Mouse (Mus musculus): ENCODE data around the gene Vmn2r83. TPM values are rescaled to one million over a fixed set of nuclear protein-coding genes. Genes with fewer than 3 reads are reported as not detected.

The Vmn2r83 gene
- total and polyA plus RNA-seq, 2 experiments: not detected

DNA sequence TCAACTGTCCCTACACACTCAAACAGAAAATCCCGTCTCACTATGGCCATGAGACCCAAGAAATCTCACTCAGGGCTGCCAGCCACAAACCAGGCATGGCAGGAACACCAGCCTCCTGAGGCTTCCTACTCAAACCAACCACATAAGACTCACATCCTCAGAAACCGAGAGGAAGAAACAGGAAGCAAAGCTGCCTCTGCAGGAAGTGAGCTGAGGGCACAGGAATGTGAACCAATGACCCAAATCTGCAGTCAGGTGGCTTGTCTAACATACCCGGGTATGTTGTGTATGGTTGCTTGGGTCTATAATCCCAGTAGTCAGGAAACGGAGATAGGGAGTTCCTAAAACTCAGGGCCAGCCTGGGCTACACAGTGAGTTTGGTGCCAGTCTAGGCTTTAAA, 70.3 kb downstream of the Vmn2r83 start:
- DNase-seq (ENCODE audit: extremely low read depth, low read depth, low spot score): no peak
- 59% methylated on average over 4 of the region's 4 CpGs for WGBS
- no peaks in the 10 kb centered on the region for H3K36me3 ChIP-seq (ENCODE audit: control insufficient read depth, insufficient read depth, low read length)
- TF ChIP-seq POLR2A (IDR thresholded peaks at IDR 0.05; ENCODE audit: extremely low read depth, insufficient read depth, low read length): no peak
- TF ChIP-seq CTCF (IDR thresholded peaks at IDR 0.05; ENCODE audit: low read depth, low read length): no peak
- no peaks in the 10 kb centered on the region for H3K4me1 ChIP-seq (ENCODE audit: control insufficient read depth, insufficient read depth, low read length)
- no peak overlapping the region for H3K27ac ChIP-seq (replicated peaks; ENCODE audit: insufficient read depth, low read depth, low read length)
- H3K9ac ChIP-seq (ENCODE audit: low read depth, low read length): no peak overlapping the region
- no peak overlapping the region for H3K4me3 ChIP-seq (ENCODE audit: insufficient read depth, low read depth, low read length)
- H3K27me3 ChIP-seq (ENCODE audit: control insufficient read depth, insufficient read depth, low read length): no peaks in the 10 kb centered on the region
- H3K79me2 ChIP-seq (ENCODE audit: control insufficient read depth, insufficient read depth, low read length): no peaks in the 10 kb centered on the region

GRCm38 (mm10) chr10:79539701-79540495, 71.4 kb downstream of the Vmn2r83 start:
- no peaks in the 10 kb centered on the region for H3K36me3 ChIP-seq (ENCODE audit: control insufficient read depth, insufficient read depth, low read length)
- H3K4me1 ChIP-seq (ENCODE audit: control insufficient read depth, insufficient read depth, low read length): no peaks in the 10 kb centered on the region
- H3K9ac ChIP-seq (ENCODE audit: low read depth, low read length): no peak overlapping the region
- no peaks in the 10 kb centered on the region for H3K27me3 ChIP-seq (ENCODE audit: control insufficient read depth, insufficient read depth, low read length)
- H3K4me3 ChIP-seq (ENCODE audit: insufficient read depth, low read depth, low read length): no peak overlapping the region
- H3K79me2 ChIP-seq (ENCODE audit: control insufficient read depth, insufficient read depth, low read length): no peaks in the 10 kb centered on the region
- H3K27ac ChIP-seq (replicated peaks; ENCODE audit: insufficient read depth, low read depth, low read length): no peak overlapping the region
- DNase-seq (ENCODE audit: extremely low read depth, low read depth, low spot score): no peak
- no peak for TF ChIP-seq CTCF (IDR thresholded peaks at IDR 0.05; ENCODE audit: low read depth, low read length)
- TF ChIP-seq POLR2A (IDR thresholded peaks at IDR 0.05; ENCODE audit: extremely low read depth, insufficient read depth, low read length): no peak
- 95% methylated on average over 16 of the region's 16 CpGs for WGBS

- Histone ChIP-seq H3K79me2 (ENCODE audit: control insufficient read depth, insufficient read depth, low read length) (no peaks in the 10 kb centered on the region), H3K4me1 (ENCODE audit: control insufficient read depth, insufficient read depth, low read length) (no peaks in the 10 kb centered on the region), H3K4me3 (ENCODE audit: insufficient read depth, low read depth, low read length) (no peak overlapping the region), H3K9ac (ENCODE audit: low read depth, low read length) (no peak overlapping the region), H3K36me3 (ENCODE audit: control insufficient read depth, insufficient read depth, low read length) (no peaks in the 10 kb centered on the region), H3K27ac (replicated peaks; ENCODE audit: insufficient read depth, low read depth, low read length) (no peak overlapping the region), H3K27me3 (ENCODE audit: control insufficient read depth, insufficient read depth, low read length) (no peaks in the 10 kb centered on the region)
- no peak for TF ChIP-seq CTCF (IDR thresholded peaks at IDR 0.05; ENCODE audit: low read depth, low read length)
- no peak for TF ChIP-seq POLR2A (IDR thresholded peaks at IDR 0.05; ENCODE audit: extremely low read depth, insufficient read depth, low read length)
- DNase-seq (ENCODE audit: extremely low read depth, low read depth, low spot score): no peak
- WGBS: 94% methylated on average over 11 of the region's 11 CpGs
These were observed 72.2 kb downstream of the Vmn2r83 start for GRCm38 (mm10) chr10:79540746-79541145.

DNA sequence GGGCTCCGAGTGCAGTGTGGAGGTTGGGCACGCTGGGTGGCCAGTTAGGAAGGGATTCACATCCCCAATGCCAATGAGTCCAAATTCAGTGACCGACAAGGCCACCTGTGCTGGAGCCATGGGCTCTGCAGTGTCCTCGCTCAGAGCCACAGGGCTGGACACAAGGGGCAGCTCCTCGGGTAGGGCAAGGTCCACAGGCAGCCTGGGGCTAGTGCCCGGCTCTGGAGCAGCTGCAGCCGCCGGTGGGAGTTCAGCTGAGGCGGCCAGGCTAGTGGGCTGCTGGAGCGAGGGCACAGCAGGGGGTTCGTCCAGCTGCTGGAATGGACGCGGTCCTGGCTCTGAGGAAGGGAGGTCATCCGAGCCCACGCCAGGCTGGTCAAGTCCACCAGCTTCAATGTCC, 73.0 kb downstream of the Vmn2r83 start:
- no peaks in the 10 kb centered on the region for H3K36me3 ChIP-seq (ENCODE audit: control insufficient read depth, insufficient read depth, low read length)
- DNase-seq (ENCODE audit: extremely low read depth, low read depth, low spot score): no peak
- H3K79me2 ChIP-seq (ENCODE audit: control insufficient read depth, insufficient read depth, low read length): no peaks in the 10 kb centered on the region
- no peak overlapping the region for H3K9ac ChIP-seq (ENCODE audit: low read depth, low read length)
- 88% methylated on average over 15 of the region's 15 CpGs for WGBS
- H3K4me1 ChIP-seq (ENCODE audit: control insufficient read depth, insufficient read depth, low read length): no peaks in the 10 kb centered on the region
- no peaks in the 10 kb centered on the region for H3K27me3 ChIP-seq (ENCODE audit: control insufficient read depth, insufficient read depth, low read length)
- TF ChIP-seq CTCF (IDR thresholded peaks at IDR 0.05; ENCODE audit: low read depth, low read length) (no peak), POLR2A (IDR thresholded peaks at IDR 0.05; ENCODE audit: extremely low read depth, insufficient read depth, low read length) (no peak)
- no peak overlapping the region for H3K27ac ChIP-seq (replicated peaks; ENCODE audit: insufficient read depth, low read depth, low read length)
- no peak overlapping the region for H3K4me3 ChIP-seq (ENCODE audit: insufficient read depth, low read depth, low read length)

- H3K36me3 ChIP-seq (ENCODE audit: control insufficient read depth, insufficient read depth, low read length): no peaks in the 10 kb centered on the region
- no peak overlapping the region for H3K27ac ChIP-seq (replicated peaks; ENCODE audit: insufficient read depth, low read depth, low read length)
- H3K79me2 ChIP-seq (ENCODE audit: control insufficient read depth, insufficient read depth, low read length): no peaks in the 10 kb centered on the region
- WGBS: 90% methylated on average over 11 of the region's 11 CpGs
- H3K4me3 ChIP-seq (ENCODE audit: insufficient read depth, low read depth, low read length): no peak overlapping the region
- no peaks in the 10 kb centered on the region for H3K27me3 ChIP-seq (ENCODE audit: control insufficient read depth, insufficient read depth, low read length)
- H3K4me1 ChIP-seq (ENCODE audit: control insufficient read depth, insufficient read depth, low read length): no peaks in the 10 kb centered on the region
- DNase-seq (ENCODE audit: extremely low read depth, low read depth, low spot score): no peak
- TF ChIP-seq POLR2A (IDR thresholded peaks at IDR 0.05; ENCODE audit: extremely low read depth, insufficient read depth, low read length): no peak
- no peak for TF ChIP-seq CTCF (IDR thresholded peaks at IDR 0.05; ENCODE audit: low read depth, low read length)
- H3K9ac ChIP-seq (ENCODE audit: low read depth, low read length): no peak overlapping the region
These were observed 73.6 kb downstream of the Vmn2r83 start for GRCm38 (mm10) chr10:79542171-79542570.

Other genes with a start within 250 kb of the Vmn2r83 start
- gene Vmn2r81, start 221.0 kb upstream of the Vmn2r83 start, total RNA-seq (2014; rRNA removed): not detected in 2 replicates
- gene Vmn2r81, start 221.0 kb upstream of the Vmn2r83 start, polyA plus RNA-seq (2012; rRNA removed): not detected in 2 replicates
- gene Vmn2r82, start 112.2 kb upstream of the Vmn2r83 start, total RNA-seq (2014; rRNA removed): not detected in 2 replicates
- gene Vmn2r82, start 112.2 kb upstream of the Vmn2r83 start, polyA plus RNA-seq (2012; rRNA removed): not detected in 2 replicates
- gene Plpp2, start 65.1 kb downstream of the Vmn2r83 start, total RNA-seq (2014; rRNA removed): 16.2 and 32.2 TPM in 2 replicates
- gene Plpp2, start 65.1 kb downstream of the Vmn2r83 start, polyA plus RNA-seq (2012; rRNA removed): 29.9 and 33.7 TPM in 2 replicates
- 5.9 and 8.2 TPM in 2 replicates for gene Mier2, start 86.5 kb downstream of the Vmn2r83 start, total RNA-seq (2014; rRNA removed)
- gene Mier2, start 86.5 kb downstream of the Vmn2r83 start, polyA plus RNA-seq (2012; rRNA removed): 22.2 and 35.3 TPM in 2 replicates
- not detected in 2 replicates for gene Theg, start 118.6 kb downstream of the Vmn2r83 start, total RNA-seq (2014; rRNA removed)
- gene Theg, start 118.6 kb downstream of the Vmn2r83 start, polyA plus RNA-seq (2012; rRNA removed): not detected in 2 replicates
- gene C2cd4c, start 145.3 kb downstream of the Vmn2r83 start, total RNA-seq (2014; rRNA removed): not detected in 2 replicates
- gene C2cd4c, start 145.3 kb downstream of the Vmn2r83 start, polyA plus RNA-seq (2012; rRNA removed): 0.06 and 0.10 TPM in 2 replicates
- gene Shc2, start 169.2 kb downstream of the Vmn2r83 start, total RNA-seq (2014; rRNA removed): 0.07 and 0.09 TPM in 2 replicates
- gene Shc2, start 169.2 kb downstream of the Vmn2r83 start, polyA plus RNA-seq (2012; rRNA removed): 0.07 and 0.10 TPM in 2 replicates
- not detected in 2 replicates for gene Odf3l2, start 177.0 kb downstream of the Vmn2r83 start, total RNA-seq (2014; rRNA removed)
- gene Odf3l2, start 177.0 kb downstream of the Vmn2r83 start, polyA plus RNA-seq (2012; rRNA removed): not detected in 2 replicates
- 0.60 TPM in 1 of 2 replicates, not detected in the other for gene Madcam1, start 195.8 kb downstream of the Vmn2r83 start, total RNA-seq (2014; rRNA removed)
- gene Madcam1, start 195.8 kb downstream of the Vmn2r83 start, polyA plus RNA-seq (2012; rRNA removed): not detected in 2 replicates
- 18.2 and 24.4 TPM in 2 replicates for gene Tpgs1, start 200.6 kb downstream of the Vmn2r83 start, total RNA-seq (2014; rRNA removed)
- 48.5 and 58.9 TPM in 2 replicates for gene Tpgs1, start 200.6 kb downstream of the Vmn2r83 start, polyA plus RNA-seq (2012; rRNA removed)
- 82.1 and 91.1 TPM in 2 replicates for gene Cdc34, start 213.5 kb downstream of the Vmn2r83 start, total RNA-seq (2014; rRNA removed)
- 215 and 222 TPM in 2 replicates for gene Cdc34, start 213.5 kb downstream of the Vmn2r83 start, polyA plus RNA-seq (2012; rRNA removed)
- gene Gzmm, start 220.3 kb downstream of the Vmn2r83 start, total RNA-seq (2014; rRNA removed): 0.09 and 0.34 TPM in 2 replicates
- gene Gzmm, start 220.3 kb downstream of the Vmn2r83 start, polyA plus RNA-seq (2012; rRNA removed): 0.09 and 0.37 TPM in 2 replicates
- 652 and 839 TPM in 2 replicates for gene Bsg, start 235.8 kb downstream of the Vmn2r83 start, total RNA-seq (2014; rRNA removed)
- gene Bsg, start 235.8 kb downstream of the Vmn2r83 start, polyA plus RNA-seq (2012; rRNA removed): 523 and 643 TPM in 2 replicates
- 0.09 and 0.13 TPM in 2 replicates for gene Hcn2, start 247.9 kb downstream of the Vmn2r83 start, total RNA-seq (2014; rRNA removed)
- 0.45 and 0.67 TPM in 2 replicates for gene Hcn2, start 247.9 kb downstream of the Vmn2r83 start, polyA plus RNA-seq (2012; rRNA removed)

Data from liver, adult 2 months (tissue).